14 mouse cellular contexts compared by ENCODE assay signal in genomic region chr4:143180731-143181130, GRCm38 (mm10).
"Had no signal": no experiment of that assay in that cellular context is flagged by ENCODE, and none has a peak within 500 bp of the region (broad histone marks: within the 10 kb centered on the region; RNA-seq: fewer than 3 reads in every experiment).

No protein-coding gene starts in this region.

- ATAC-seq: inflammation-experienced regulatory T-cells, adult 6 months; intestine, postnatal 0 days; liver, embryonic 12.5 days; midbrain, embryonic 16.5 days had no signal

- H3K27me3 ChIP-seq: limb, embryonic 15.5 days; liver, embryonic 12.5 days; lung, embryonic 15.5 days; midbrain, embryonic 12.5 days had no signal

- H3K36me3 ChIP-seq: lung, embryonic 15.5 days had no signal

- H3K4me3 ChIP-seq: limb, embryonic 15.5 days; liver, embryonic 12.5 days; lung, embryonic 15.5 days; midbrain, embryonic 12.5 days had no signal

- H3K4me1 ChIP-seq: limb, embryonic 15.5 days; lung, embryonic 15.5 days; midbrain, embryonic 12.5 days had no signal

- H3K9me3 ChIP-seq: limb, embryonic 15.5 days; liver, embryonic 12.5 days; lung, embryonic 15.5 days; midbrain, embryonic 12.5 days had no signal

- H3K27ac ChIP-seq: kidney, postnatal 0 days; limb, embryonic 15.5 days; liver, embryonic 12.5 days; lung, embryonic 15.5 days; midbrain, embryonic 12.5 days had no signal

- DNase-seq: kidney, adult 8-10 months; kidney, postnatal 36 days; layer of hippocampus, adult 9-11 months; layer of hippocampus, postnatal 36 days; lung, postnatal 14 days; thymus, postnatal 36 days had no signal
